Mouse (Mus musculus) heart, postnatal 10 days (tissue): ENCODE results near the gene Haus8. TPM values are rescaled to one million over a fixed set of nuclear protein-coding genes. Genes with fewer than 3 reads are reported as not detected.

ENCODE experiments used
- total RNA-seq, 2 experiments: library from RNA; stranded (reverse); gene quantifications; 2 replicates each; pipeline ENCODE4 v1.2.3; 2021

Haus8 gene
- total RNA-seq, 2 experiments from 2014 or later: 38.9 to 52.7 TPM

Other genes with a start within 250 kb of the Haus8 start
- 10 to 100 TPM; 41.0 to 43.5 TPM for gene Myo9b, start 220 bp downstream of the Haus8 start, total RNA-seq
- gene Use1, start 93.9 kb upstream of the Haus8 start, total RNA-seq: 100 to 1,000 TPM; 110 to 116 TPM
- 10 to 100 TPM; 10.8 to 11.3 TPM for gene Ocel1, start 98.4 kb upstream of the Haus8 start, total RNA-seq
- 10 to 100 TPM; 57.8 to 60.1 TPM for gene Nr2f6, start 109.0 kb upstream of the Haus8 start, total RNA-seq
- gene Ushbp1, start 122.9 kb upstream of the Haus8 start, total RNA-seq: 10 to 100 TPM; 38.0 to 42.7 TPM
- 10 to 100 TPM; 65.1 to 65.7 TPM for gene Babam1, start 123.9 kb upstream of the Haus8 start, total RNA-seq
- gene Ankle1, start 133.1 kb upstream of the Haus8 start, total RNA-seq: 1 to 10 TPM; 2.8 to 3.4 TPM
- gene Abhd8, start 190.7 kb upstream of the Haus8 start, total RNA-seq: 10 to 100 TPM; 31.7 to 34.6 TPM
- gene Mrpl34, start 192.0 kb upstream of the Haus8 start, total RNA-seq: 100 to 1,000 TPM; 103 to 116 TPM
- 10 to 100 TPM; 37.8 to 39.1 TPM for gene Dda1, start 196.3 kb upstream of the Haus8 start, total RNA-seq
- gene Ano8, start 213.0 kb upstream of the Haus8 start, total RNA-seq: 10 to 100 TPM; 14.6 to 15.3 TPM
- gene Gtpbp3, start 215.2 kb upstream of the Haus8 start, total RNA-seq: 10 to 100 TPM; 19.7 to 22.1 TPM
- 10 to 100 TPM; 21.8 to 22.0 TPM for gene Plvap, start 238.8 kb upstream of the Haus8 start, total RNA-seq